Mouse (Mus musculus): ENCODE data around the gene Hoxc10. TPM values are rescaled to one million over a fixed set of nuclear protein-coding genes. Genes with fewer than 3 reads are reported as not detected.

Gene Hoxc10
- polyA plus RNA-seq, 1 experiment from 2014 or later = 1.3 TPM

GRCm38 (mm10) chr15:103010847-103011555, 44.4 kb downstream of the Hoxc10 start:
- H3K9ac ChIP-seq (ENCODE audit: low read depth, low read length) = peak overlapping the region; percentile 71
- no peak for ATAC-seq
- WGBS = 7% methylated on average over 28 of the region's 28 CpGs
- H3K4me1 ChIP-seq (ENCODE audit: control insufficient read depth, insufficient read depth, low read length) = peaks cover 27% of the 10 kb centered on the region
- no peaks in the 10 kb centered on the region for H3K36me3 ChIP-seq (ENCODE audit: control insufficient read depth, insufficient read depth, low read length)
- H3K4me3 ChIP-seq (ENCODE audit: low read length) = peak overlapping the region; percentile 48
- H3K27me3 ChIP-seq (replicated peaks; ENCODE audit: control insufficient read depth, insufficient read depth, low read length) = peaks cover 84% of the 10 kb centered on the region
- peak overlapping the region; percentile 80 for H3K27ac ChIP-seq (ENCODE audit: low read length)
- H3K9me3 ChIP-seq (ENCODE audit: control insufficient read depth, low read length) = no peaks in the 10 kb centered on the region
- peak overlapping the region; percentile 46 for H3K4me2 ChIP-seq (ENCODE audit: low read depth, low read length)

GRCm38 (mm10) chr15:103011928-103012486, 45.4 kb downstream of the Hoxc10 start:
- Histone ChIP-seq H3K9ac (ENCODE audit: low read depth, low read length) (peak overlapping the region; percentile 68), H3K4me2 (ENCODE audit: low read depth, low read length) (peak overlapping the region; percentile 52), H3K9me3 (ENCODE audit: control insufficient read depth, low read length) (no peaks in the 10 kb centered on the region), H3K36me3 (ENCODE audit: control insufficient read depth, insufficient read depth, low read length) (no peaks in the 10 kb centered on the region), H3K27me3 (replicated peaks; ENCODE audit: control insufficient read depth, insufficient read depth, low read length) (peaks cover 83% of the 10 kb centered on the region), H3K4me1 (ENCODE audit: control insufficient read depth, insufficient read depth, low read length) (peaks cover 27% of the 10 kb centered on the region), H3K27ac (ENCODE audit: low read length) (peak overlapping the region; percentile 47; the same call in 1 of the 2 replicates), H3K4me3 (ENCODE audit: low read length) (peak overlapping the region; percentile 33)
- 11% methylated on average over 26 of the region's 26 CpGs for WGBS
- no peak for ATAC-seq

GRCm38 (mm10) chr15:103013238-103013984, 46.8 kb downstream of the Hoxc10 start:
- Histone ChIP-seq H3K9ac (ENCODE audit: low read depth, low read length) (peak overlapping the region; percentile 72; the same call in 1 of the 2 replicates), H3K4me2 (ENCODE audit: low read depth, low read length) (peak overlapping the region; percentile 50), H3K4me1 (ENCODE audit: control insufficient read depth, insufficient read depth, low read length) (peaks cover 25% of the 10 kb centered on the region), H3K4me3 (ENCODE audit: low read length) (peak overlapping the region; percentile 48), H3K27ac (ENCODE audit: low read length) (peak overlapping the region; percentile 91; the same call in 1 of the 2 replicates), H3K9me3 (ENCODE audit: control insufficient read depth, low read length) (no peaks in the 10 kb centered on the region), H3K27me3 (replicated peaks; ENCODE audit: control insufficient read depth, insufficient read depth, low read length) (peaks cover 84% of the 10 kb centered on the region), H3K36me3 (ENCODE audit: control insufficient read depth, insufficient read depth, low read length) (no peaks in the 10 kb centered on the region)
- WGBS = 5% methylated on average over 17 of the region's 17 CpGs
- peak; percentile 24; the same call in 1 of the 2 replicates for ATAC-seq

GRCm38 (mm10) chr15:103014166-103015008, 47.8 kb downstream of the Hoxc10 start:
- peaks cover 23% of the 10 kb centered on the region; the same call in 1 of the 2 replicates for H3K4me1 ChIP-seq (ENCODE audit: control insufficient read depth, insufficient read depth, low read length)

GRCm38 (mm10) chr15:103015009-103015399, 48.4 kb downstream of the Hoxc10 start:
- peak overlapping the region; percentile 48 for H3K4me3 ChIP-seq (ENCODE audit: low read length)
- peak overlapping the region; percentile 50 for H3K4me2 ChIP-seq (ENCODE audit: low read depth, low read length)
- H3K9me3 ChIP-seq (ENCODE audit: control insufficient read depth, low read length) = no peaks in the 10 kb centered on the region
- H3K4me1 ChIP-seq (ENCODE audit: control insufficient read depth, insufficient read depth, low read length) = peaks cover 21% of the 10 kb centered on the region; the same call in 1 of the 2 replicates
- 4% methylated on average over 24 of the region's 28 CpGs for WGBS
- peak overlapping the region; percentile 72 for H3K9ac ChIP-seq (ENCODE audit: low read depth, low read length)
- peak overlapping the region; percentile 91 for H3K27ac ChIP-seq (ENCODE audit: low read length)
- H3K27me3 ChIP-seq (replicated peaks; ENCODE audit: control insufficient read depth, insufficient read depth, low read length) = peaks cover 82% of the 10 kb centered on the region
- no peaks in the 10 kb centered on the region for H3K36me3 ChIP-seq (ENCODE audit: control insufficient read depth, insufficient read depth, low read length)
- ATAC-seq = 0 out of 2 replicates have a peak, but pooled peaks have one; percentile 30

More at GRCm38 (mm10) chr15:103014166-103015008, 47.8 kb downstream of the Hoxc10 start:
- peak; percentile 49 for ATAC-seq
- Histone ChIP-seq H3K4me2 (ENCODE audit: low read depth, low read length) (peak overlapping the region; percentile 50), H3K9ac (ENCODE audit: low read depth, low read length) (peak overlapping the region; percentile 72), H3K36me3 (ENCODE audit: control insufficient read depth, insufficient read depth, low read length) (no peaks in the 10 kb centered on the region), H3K27me3 (replicated peaks; ENCODE audit: control insufficient read depth, insufficient read depth, low read length) (peaks cover 83% of the 10 kb centered on the region), H3K27ac (ENCODE audit: low read length) (peak overlapping the region; percentile 91), H3K4me3 (ENCODE audit: low read length) (peak overlapping the region; percentile 48), H3K9me3 (ENCODE audit: control insufficient read depth, low read length) (no peaks in the 10 kb centered on the region)
- WGBS = under 1% methylated on average over 44 of the region's 57 CpGs

- WGBS = 17% methylated on average over 19 of the region's 19 CpGs
- Histone ChIP-seq H3K27me3 (replicated peaks; ENCODE audit: control insufficient read depth, insufficient read depth, low read length) (peaks cover 80% of the 10 kb centered on the region), H3K36me3 (ENCODE audit: control insufficient read depth, insufficient read depth, low read length) (no peaks in the 10 kb centered on the region), H3K4me2 (ENCODE audit: low read depth, low read length) (peak overlapping the region; percentile 50), H3K9me3 (ENCODE audit: control insufficient read depth, low read length) (no peaks in the 10 kb centered on the region), H3K9ac (ENCODE audit: low read depth, low read length) (peak overlapping the region; percentile 72), H3K27ac (ENCODE audit: low read length) (peak overlapping the region; percentile 91), H3K4me1 (ENCODE audit: control insufficient read depth, insufficient read depth, low read length) (peaks cover 16% of the 10 kb centered on the region; the same call in 1 of the 2 replicates), H3K4me3 (ENCODE audit: low read length) (peak overlapping the region; percentile 48)
- ATAC-seq = no peak
Observed at GRCm38 (mm10) chr15:103015406-103016166, 49.0 kb downstream of the Hoxc10 start.

- Histone ChIP-seq H3K4me3 (ENCODE audit: low read length) (no peak within 1 kb of the TSS), H3K9ac (ENCODE audit: low read depth, low read length) (peak within 1 kb of the TSS; percentile 26; the same call in 1 of the 2 replicates), H3K27me3 (replicated peaks; ENCODE audit: control insufficient read depth, insufficient read depth, low read length) (peaks cover 76% of the 10 kb centered on the region), H3K27ac (ENCODE audit: low read length) (peak within 1 kb of the TSS; percentile 56), H3K4me1 (ENCODE audit: control insufficient read depth, insufficient read depth, low read length) (peaks cover 11% of the 10 kb centered on the region; the same call in 1 of the 2 replicates), H3K4me2 (ENCODE audit: low read depth, low read length) (no peak within 1 kb of the TSS), H3K36me3 (ENCODE audit: control insufficient read depth, insufficient read depth, low read length) (no peaks in the 10 kb centered on the region), H3K9me3 (ENCODE audit: control insufficient read depth, low read length) (no peaks in the 10 kb centered on the region)
- no peak for ATAC-seq
- whole genome bisulfite sequencing = 31% methylated on average over 9 of the region's 9 CpGs
Observed at GRCm38 (mm10) chr15:103018636-103019035, 52.0 kb downstream of the Hoxc10 start, which contains the start of gene Hoxc4. Gene Hoxc4, plus strand, starts transcription at chr15:103018934.

GRCm38 (mm10) chr15:103020899-103021418, 54.4 kb downstream of the Hoxc10 start:
- no peaks in the 10 kb centered on the region for H3K36me3 ChIP-seq (ENCODE audit: control insufficient read depth, insufficient read depth, low read length)
- no peak overlapping the region for H3K27ac ChIP-seq (ENCODE audit: low read length)
- WGBS = 13% methylated on average over 8 of the region's 8 CpGs
- H3K27me3 ChIP-seq (replicated peaks; ENCODE audit: control insufficient read depth, insufficient read depth, low read length) = peaks cover 65% of the 10 kb centered on the region
- no peak overlapping the region for H3K4me3 ChIP-seq (ENCODE audit: low read length)
- no peak overlapping the region for H3K9ac ChIP-seq (ENCODE audit: low read depth, low read length)
- H3K9me3 ChIP-seq (ENCODE audit: control insufficient read depth, low read length) = no peaks in the 10 kb centered on the region
- H3K4me2 ChIP-seq (ENCODE audit: low read depth, low read length) = no peak overlapping the region; the same call in 1 of the 2 replicates
- ATAC-seq = no peak
- peaks cover 4% of the 10 kb centered on the region; the same call in 1 of the 2 replicates for H3K4me1 ChIP-seq (ENCODE audit: control insufficient read depth, insufficient read depth, low read length)
